Mouse (Mus musculus) erythroblast, embryonic 14.5 days (primary cell): ENCODE data around the gene Amtn. TPM values are rescaled to one million over a fixed set of nuclear protein-coding genes. Genes with fewer than 3 reads are reported as not detected.
"Not testable (repeated sequence)": the region's sequence is repeated elsewhere in the genome, so short reads cannot be mapped to it uniquely, and the experiment has no call there.

ENCODE experiments used
- H3K27me3 ChIP-seq: 2 replicates; pipeline ENCODE4 v1.6.1; 2012; ENCODE audit warnings: inconsistent platforms; ENCODE audit not compliant: control insufficient read depth
- H3K36me3 ChIP-seq: 2 replicates; pipeline ENCODE4 v1.6.1; 2012; ENCODE audit warnings: mild to moderate bottlenecking, inconsistent platforms; ENCODE audit not compliant: control insufficient read depth
- H3K4me1 ChIP-seq: 2 replicates; pipeline ENCODE4 v1.6.1; 2012; ENCODE audit warnings: inconsistent platforms; ENCODE audit not compliant: control insufficient read depth
- H3K4me3 ChIP-seq: replicated peaks from 2 replicates; pipeline ENCODE3; 2012; ENCODE audit warnings: moderate library complexity, mild to moderate bottlenecking, inconsistent platforms
- H3K9me3 ChIP-seq: 2 replicates; pipeline ENCODE4 v1.6.1; 2012; ENCODE audit warnings: low read length, inconsistent platforms, mixed read lengths; ENCODE audit not compliant: control insufficient read depth
- GATA1 ChIP-seq: IDR thresholded peaks from 2 replicates; pipeline ENCODE4 v1.6.1; 2012; ENCODE audit warnings: low read length, inconsistent platforms, mixed read lengths
- TAL1 ChIP-seq: IDR thresholded peaks from 3 replicates; pipeline ENCODE4 v1.6.1; 2012; ENCODE audit warnings: low read length, inconsistent platforms, mixed read lengths
- polyA plus RNA-seq: library from polyadenylated mRNA; stranded (reverse); fragments of >175 nt; gene quantifications from 2 replicates; pipeline ENCODE4 v1.2.3, GENCODE M21; 2012

Gene Amtn
- polyA plus RNA-seq, 1 experiment = not detected

DNA sequence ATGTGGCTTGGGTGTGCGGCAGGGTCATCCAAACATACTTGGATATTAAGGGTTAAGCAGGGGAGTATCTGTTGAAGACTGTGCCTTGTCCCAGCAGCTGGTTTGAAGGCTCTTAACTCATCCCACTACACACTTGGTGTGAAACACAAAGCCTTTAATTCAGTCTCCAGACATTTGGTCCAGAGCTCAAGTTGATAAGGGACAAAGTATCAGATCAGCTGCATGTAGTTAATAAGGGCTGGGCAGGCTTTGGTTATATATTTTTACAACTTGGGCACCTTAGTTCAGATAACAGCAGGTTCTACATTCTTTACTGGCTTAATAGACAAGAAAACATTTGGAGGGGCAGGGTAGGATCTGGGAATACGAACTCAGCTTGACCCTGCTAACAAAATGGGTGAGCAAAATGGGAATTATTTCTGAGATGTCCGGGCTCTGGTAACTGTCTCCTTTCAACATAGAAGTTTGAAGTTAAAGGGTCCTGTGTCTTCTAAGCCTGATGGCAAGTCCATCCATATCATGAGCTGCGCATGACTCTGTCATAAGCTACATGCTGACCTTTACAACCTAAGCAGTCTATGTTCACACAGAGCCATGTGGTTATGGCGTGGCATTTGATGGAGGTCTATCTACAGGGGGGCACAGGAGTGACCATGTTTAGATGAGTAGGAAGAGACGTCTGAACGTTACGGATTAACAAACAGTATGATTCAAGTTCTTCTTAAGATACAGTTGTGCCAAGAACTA is 44.6 kb downstream of the Amtn start:
- Histone ChIP-seq H3K36me3 (no peaks in the 10 kb centered on the region), H3K27me3 (no peaks in the 10 kb centered on the region), H3K4me3 (no peak overlapping the region), H3K4me1 (no peaks in the 10 kb centered on the region), H3K9me3 (no peaks in the 10 kb centered on the region)
- TF ChIP-seq GATA1 = no peak
- TF ChIP-seq TAL1 = no peak

DNA sequence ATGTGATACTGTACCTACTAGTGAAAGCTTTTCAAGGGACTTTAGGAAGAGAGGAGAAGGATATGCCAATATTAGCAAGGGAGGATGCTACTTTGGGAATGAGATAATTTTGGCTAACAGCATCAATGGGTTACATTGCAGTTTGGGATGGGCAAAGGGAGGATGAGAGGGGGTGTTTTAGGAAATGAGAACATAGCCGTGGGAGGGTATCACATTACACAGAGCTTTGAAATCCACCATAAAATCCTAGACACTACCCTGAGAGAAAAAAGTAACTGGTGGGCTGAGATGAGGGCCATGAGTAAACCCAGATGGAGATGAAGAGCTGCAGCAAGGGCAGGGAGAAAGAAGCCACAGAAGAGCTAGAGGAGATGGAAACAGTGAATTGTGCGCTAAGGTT is 49.0 kb downstream of the Amtn start:
- not testable (repeated sequence) for H3K27me3 ChIP-seq, H3K4me3 ChIP-seq, H3K9me3 ChIP-seq, H3K36me3 ChIP-seq, H3K4me1 ChIP-seq

DNA sequence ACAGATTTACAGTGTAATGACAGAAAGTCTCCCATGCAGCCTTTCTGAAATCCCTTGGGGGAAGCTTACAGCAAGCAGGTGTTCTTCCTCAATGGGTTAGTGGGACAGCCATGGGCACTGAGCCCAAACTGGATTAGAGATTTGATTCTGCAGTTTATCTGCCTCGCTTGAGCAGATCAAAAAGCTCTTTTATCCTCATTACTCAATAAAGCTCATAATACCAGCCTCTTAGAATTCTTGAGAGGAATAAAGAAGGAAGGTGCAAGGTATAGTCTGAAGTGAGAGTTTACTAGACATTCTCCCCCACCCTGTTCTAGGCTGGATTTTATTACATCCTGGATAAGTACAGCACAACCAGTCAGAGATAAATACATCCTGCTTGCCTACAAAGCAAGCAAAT is 50.8 kb downstream of the Amtn start:
- no peaks in the 10 kb centered on the region for H3K9me3 ChIP-seq
- no peaks in the 10 kb centered on the region for H3K36me3 ChIP-seq
- TF ChIP-seq GATA1 (no peak), TAL1 (no peak)
- H3K4me1 ChIP-seq = no peaks in the 10 kb centered on the region
- no peaks in the 10 kb centered on the region for H3K27me3 ChIP-seq
- H3K4me3 ChIP-seq = no peak overlapping the region

Other genes with a start within 250 kb of the Amtn start
- gene Gm11115, start 222.0 kb upstream of the Amtn start, polyA plus RNA-seq = not detected in 2 replicates
- gene Gm7714, start 107.2 kb upstream of the Amtn start, polyA plus RNA-seq = not detected in 2 replicates
- gene Prol1, start 58.8 kb upstream of the Amtn start, polyA plus RNA-seq = 0.03 TPM in 1 of 2 replicates, not detected in the other
- gene Ambn, start 79.9 kb downstream of the Amtn start, polyA plus RNA-seq = not detected in 2 replicates
- not detected in 2 replicates for gene Enam, start 111.9 kb downstream of the Amtn start, polyA plus RNA-seq
- not detected in 2 replicates for gene Jchain, start 151.8 kb downstream of the Amtn start, polyA plus RNA-seq
- gene Utp3, start 178.4 kb downstream of the Amtn start, polyA plus RNA-seq = 4.7 and 6.2 TPM in 2 replicates
- gene Rufy3, start 188.9 kb downstream of the Amtn start, polyA plus RNA-seq = 0.05 and 0.07 TPM in 2 replicates